Mouse (Mus musculus) cerebellum, adult 9-11 months (tissue): ENCODE data around the gene Lsp1.

Experiments
- DNase-seq: peaks from one replicate; pipeline ENCODE4 v3.0.0; 2022

The Lsp1 gene

DNA sequence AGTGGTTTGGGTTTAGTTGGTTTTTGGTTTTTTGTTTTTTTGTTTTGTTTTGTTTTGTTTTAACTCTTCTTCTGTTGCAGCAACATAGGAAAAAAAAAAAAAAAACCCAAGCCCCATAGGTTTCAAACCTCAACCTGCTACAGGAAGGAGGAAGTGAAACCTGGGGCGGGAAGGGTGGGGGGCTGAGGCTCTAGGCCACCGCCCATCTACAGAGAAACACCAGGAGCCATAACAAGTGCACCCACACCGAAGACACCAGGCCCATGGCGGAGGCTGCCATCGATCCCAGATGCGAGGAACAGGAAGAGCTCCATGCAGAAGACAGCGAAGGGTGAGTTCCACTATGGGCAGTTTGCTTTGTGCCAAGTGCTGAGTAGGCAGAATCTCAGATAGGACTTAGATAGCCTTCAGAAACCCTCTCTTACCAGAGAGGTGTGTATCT, at the start of gene Lsp1:
Gene Lsp1 (plus strand): TSS at position 174 of the 442 bp plus-strand sequence.
- peak; percentile 17 for DNase-seq

- DNase-seq, result no peak
These were observed 47.3 kb upstream of the Lsp1 start for GRCm38 (mm10) chr7:142413285-142413684.

- DNase-seq, result no peak
These were observed 45.3 kb upstream of the Lsp1 start for GRCm38 (mm10) chr7:142415314-142415713.

DNA sequence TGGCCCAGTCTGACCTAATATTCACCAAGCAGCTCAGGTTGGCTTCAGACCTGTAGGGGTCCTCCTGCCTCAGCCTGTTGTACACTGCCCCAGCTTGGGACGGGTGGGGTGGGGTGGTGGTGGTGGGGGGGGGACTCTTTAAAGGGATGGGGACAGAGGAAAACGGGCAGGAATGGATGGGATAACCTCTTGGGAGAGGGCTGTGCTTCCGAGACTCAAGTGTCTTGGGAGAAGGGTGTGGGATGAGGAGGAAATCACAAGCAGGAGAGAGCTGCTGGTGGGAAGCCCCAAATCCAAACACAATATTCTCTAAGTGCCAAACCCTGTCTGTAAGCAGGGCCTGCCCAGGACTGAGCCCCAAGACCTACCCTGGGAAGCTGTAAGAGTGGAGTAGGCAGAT, 44.4 kb upstream of the Lsp1 start:
- DNase-seq, result no peak

GRCm38 (mm10) chr7:142418027-142418426, 42.6 kb upstream of the Lsp1 start:
- DNase-seq, result no peak

DNA sequence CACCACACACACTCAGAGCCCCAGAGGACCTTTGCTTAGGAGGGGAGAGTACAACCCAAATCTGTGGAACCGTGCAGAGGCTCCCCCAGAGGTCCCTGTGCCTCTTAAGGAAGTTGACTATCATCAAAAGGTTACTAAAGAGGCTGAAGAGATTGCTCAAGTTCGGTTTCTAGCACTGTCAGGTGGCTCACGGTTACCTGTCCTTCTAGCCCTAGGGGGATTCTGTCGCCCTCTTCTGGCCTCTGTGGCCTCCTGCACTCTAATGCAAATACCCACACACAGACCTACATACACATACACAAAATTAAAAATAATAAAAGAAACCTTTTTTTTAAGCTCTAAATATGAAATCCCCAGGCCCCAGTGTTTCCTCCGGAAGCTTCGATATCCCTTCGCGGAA, 41.9 kb upstream of the Lsp1 start:
- DNase-seq, result no peak

GRCm38 (mm10) chr7:142419887-142420286, 40.7 kb upstream of the Lsp1 start:
- DNase-seq, result no peak

DNA sequence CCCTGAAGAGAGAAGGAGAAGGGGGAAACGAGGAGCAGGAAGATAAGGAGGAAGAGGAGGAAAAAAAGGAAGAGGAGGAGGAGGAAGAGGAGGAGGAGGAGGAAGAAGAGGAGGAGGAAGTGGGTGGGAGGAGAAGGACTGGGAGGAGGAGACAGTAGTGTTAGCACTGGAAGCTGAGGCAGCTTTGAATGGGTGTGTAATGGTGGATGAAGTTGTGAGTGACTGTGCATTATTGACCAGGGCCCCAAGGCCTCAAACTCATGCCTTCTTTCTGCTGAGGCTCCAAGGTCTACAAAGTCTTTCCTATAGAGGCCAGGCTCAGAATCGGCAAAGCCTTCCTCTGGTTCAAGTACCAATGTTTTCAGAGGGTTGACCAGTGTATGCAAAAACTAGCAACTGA, 38.8 kb upstream of the Lsp1 start:
- DNase-seq, result no peak

- peak; percentile 44 for DNase-seq
These were observed 34.9 kb upstream of the Lsp1 start for GRCm38 (mm10) chr7:142425641-142426213.

- DNase-seq, result peak; percentile 24
These were observed 32.4 kb upstream of the Lsp1 start for GRCm38 (mm10) chr7:142428213-142428612.

- peak; percentile 28 for DNase-seq
These were observed 30.4 kb upstream of the Lsp1 start for GRCm38 (mm10) chr7:142430160-142430678.

- no peak for DNase-seq
These were observed 29.5 kb upstream of the Lsp1 start for GRCm38 (mm10) chr7:142431106-142431505.

DNA sequence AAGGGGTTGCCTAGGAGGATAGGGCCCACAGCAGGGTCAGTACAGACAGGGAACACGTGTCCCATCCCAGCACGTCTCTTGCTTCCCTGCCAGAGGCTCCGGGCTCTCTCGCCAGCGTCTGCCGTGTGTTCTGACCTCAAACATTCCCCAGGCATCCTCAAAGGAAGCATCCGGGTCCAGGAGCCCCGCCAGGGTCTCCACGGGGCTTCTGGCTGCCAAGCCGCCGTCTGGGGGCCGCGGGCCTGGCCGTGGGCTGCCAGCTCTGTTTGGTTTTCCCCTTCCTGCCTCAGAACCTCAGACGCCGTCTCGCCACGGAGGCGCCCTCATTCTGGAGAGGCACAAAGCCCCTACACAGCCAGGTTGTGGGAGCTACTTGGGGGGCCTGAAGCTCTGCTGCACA, 27.0 kb upstream of the Lsp1 start:
- DNase-seq, result peak; percentile 43

DNA sequence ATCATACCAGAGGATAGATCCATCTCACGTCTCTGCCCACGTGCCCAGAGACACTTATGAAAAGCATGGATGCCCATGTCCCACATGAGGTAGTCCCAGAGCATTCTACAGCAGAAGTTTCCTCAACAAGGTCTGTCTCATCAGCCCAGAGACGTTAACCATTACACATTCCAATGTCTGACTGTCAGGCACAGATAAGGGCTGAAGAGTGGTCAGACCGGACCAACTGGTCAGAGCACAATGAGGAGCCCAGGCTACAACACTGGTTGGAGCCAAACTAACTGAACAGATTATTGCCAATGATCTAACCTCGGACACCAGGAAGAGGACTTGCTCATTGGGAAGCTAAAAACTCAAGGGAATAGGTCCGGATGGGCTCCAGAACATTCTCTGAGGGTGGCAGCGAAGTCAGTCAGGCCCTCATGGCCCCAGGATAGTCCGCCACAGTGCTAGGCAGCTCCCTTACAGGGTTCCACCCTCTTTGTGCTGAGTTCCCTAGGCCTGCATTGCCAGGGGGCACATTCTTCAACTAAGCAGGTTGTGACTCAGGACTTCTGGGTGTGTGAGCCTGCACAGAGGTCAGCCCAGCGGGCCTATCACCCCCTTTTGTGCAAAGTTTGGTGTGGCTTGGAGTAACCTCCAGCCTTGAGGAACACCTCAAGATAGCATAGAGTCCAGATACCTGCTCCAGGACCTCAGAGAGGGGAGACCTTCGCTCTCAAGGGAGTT, 26.3 kb upstream of the Lsp1 start, which contains the start of gene Syt8:
Gene Syt8 (plus strand): TSS at position 714 of the 729 bp plus-strand sequence.
- DNase-seq, result peak; percentile 17

DNA sequence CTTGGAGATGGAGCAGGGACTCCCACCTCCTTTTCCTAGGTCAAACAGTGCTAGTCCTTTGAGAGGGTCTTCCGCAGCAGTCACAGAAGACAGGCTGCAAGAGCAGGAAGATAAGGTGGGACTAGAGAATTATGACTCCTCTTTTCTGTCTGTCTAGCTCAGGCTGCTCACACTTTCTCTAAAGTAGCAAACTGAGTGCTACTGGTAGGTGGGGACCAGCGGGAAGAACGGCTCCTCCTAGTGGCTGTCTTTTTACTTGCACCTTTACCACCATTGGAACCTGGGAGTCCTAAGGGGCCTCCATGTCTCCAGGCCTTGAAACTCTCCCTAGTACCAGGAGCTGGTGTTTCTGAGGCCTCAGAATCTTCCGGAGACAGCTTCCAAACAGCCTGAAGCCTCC, 25.1 kb upstream of the Lsp1 start:
- peak; percentile 71 for DNase-seq

DNA sequence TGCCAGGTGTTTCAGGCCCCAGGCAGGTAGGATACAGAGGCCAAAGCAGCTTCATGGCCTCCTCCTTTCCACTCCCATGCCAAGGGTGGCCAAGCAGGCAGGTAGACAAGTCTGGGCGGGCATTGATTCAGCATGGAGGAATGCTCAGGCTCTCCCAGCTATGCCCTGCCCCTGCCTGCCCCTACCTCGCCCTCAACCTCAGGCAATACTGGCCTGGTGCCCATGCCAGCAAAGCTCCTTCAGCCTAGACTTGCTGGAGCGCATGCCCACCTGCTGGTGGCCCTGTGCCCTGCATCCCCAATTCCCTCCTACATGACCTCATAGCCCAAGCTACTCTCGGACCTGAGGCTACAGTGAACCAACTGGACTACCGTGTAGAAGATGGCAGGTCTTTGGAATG, 23.3 kb upstream of the Lsp1 start:
- peak; percentile 35 for DNase-seq

DNA sequence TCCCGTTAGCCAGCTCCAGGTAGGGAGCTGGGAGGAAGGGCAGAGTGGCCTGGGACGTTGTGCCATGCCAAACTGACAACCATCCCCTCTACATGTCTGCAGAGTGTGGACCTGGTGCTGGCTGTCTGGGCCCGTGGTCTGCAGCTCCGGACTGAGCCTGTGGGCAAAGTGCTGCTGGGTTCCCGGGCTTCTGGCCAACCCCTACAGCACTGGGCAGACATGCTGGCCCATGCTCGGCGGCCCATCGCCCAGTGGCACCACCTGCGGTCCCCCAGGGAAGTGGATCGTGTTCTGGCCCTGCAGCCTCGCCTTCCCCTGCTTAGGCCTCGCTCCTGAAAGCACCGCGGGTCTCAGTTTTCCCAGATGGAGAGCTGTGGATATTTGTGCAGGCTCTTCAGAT, 20.6 kb upstream of the Lsp1 start:
- peak; percentile 65 for DNase-seq

GRCm38 (mm10) chr7:142440657-142441114, 19.9 kb upstream of the Lsp1 start:
- peak; percentile 45 for DNase-seq

- DNase-seq, result peak; percentile 17
These were observed 19.0 kb upstream of the Lsp1 start, which contains the start of gene Tnni2 for GRCm38 (mm10) chr7:142441585-142441984. Gene Tnni2 (plus strand): TSS chr7:142441808.

GRCm38 (mm10) chr7:142442081-142442907, 18.3 kb upstream of the Lsp1 start:
- no peak for DNase-seq

- DNase-seq, result peak; percentile 8
These were observed 17.6 kb upstream of the Lsp1 start for GRCm38 (mm10) chr7:142442908-142443420.

- no peak for DNase-seq
These were observed 17.1 kb upstream of the Lsp1 start for GRCm38 (mm10) chr7:142443474-142443873.

- peak; percentile 11 for DNase-seq
These were observed 16.4 kb upstream of the Lsp1 start for GRCm38 (mm10) chr7:142444171-142444570.
